Mouse (Mus musculus): Measurements from ENCODE around the gene Aipl1. TPM values are rescaled to one million over a fixed set of nuclear protein-coding genes. Genes with fewer than 3 reads are reported as not detected.

The Aipl1 gene
- total RNA-seq, 1 experiment: 0.18 TPM

DNA sequence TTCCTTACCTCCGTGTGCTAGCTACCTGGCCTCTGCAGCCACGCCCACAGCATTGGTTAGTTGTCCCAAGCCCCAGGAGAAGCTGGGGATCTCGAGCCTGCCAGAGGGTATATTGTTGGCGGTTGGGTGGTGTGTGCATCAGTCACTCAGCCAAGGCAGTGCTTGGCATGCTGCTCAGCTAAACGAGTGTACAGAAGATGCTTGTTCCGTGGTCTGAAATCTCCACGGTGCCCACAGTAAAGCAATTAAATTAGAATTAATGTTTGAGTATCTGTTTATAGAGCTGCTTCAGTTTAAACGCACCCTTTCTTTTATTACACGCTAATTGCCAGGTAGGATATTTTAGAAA, 20.1 kb downstream of the Aipl1 start:
- in situ Hi-C loops (cut with MboI; ENCODE audit: low sequenced_read_pairs in 2 of 2, unreplicated experiment in 2 of 2): no loop called here
- peaks cover 0 to 2% of the 10 kb centered on the region in 2 experiments; a peak in 1 of 4 replicates for H3K4me1 ChIP-seq (ENCODE audit: control insufficient read depth in 2 of 2, insufficient read depth in 2 of 2, low read length in 2 of 2, poor library complexity in 1 of 2)
- H3K4me3 ChIP-seq (ENCODE audit: insufficient read depth in 1 of 2, low read depth in 1 of 2, low read length in 2 of 2, poor library complexity in 1 of 2, severe bottlenecking in 1 of 2): no peak overlapping the region
- no peak for DNase-seq (ENCODE audit: low read depth, low spot score)
- H3K9me3 ChIP-seq (ENCODE audit: control insufficient read depth, insufficient read depth, low read depth, low read length): no peaks in the 10 kb centered on the region
- H3K27ac ChIP-seq (ENCODE audit: insufficient read depth, low read depth, low read length, poor library complexity, severe bottlenecking): no peak overlapping the region
- TF ChIP-seq ZNF384 (IDR thresholded peaks at IDR 0.05; ENCODE audit: low read depth, low read length) (no peak), HCFC1 (IDR thresholded peaks at IDR 0.05; ENCODE audit: borderline replicate concordance, insufficient read depth, low read length) (no peak), CHD2 (IDR thresholded peaks at IDR 0.05; ENCODE audit: low read depth, low read length) (no peak), MAFK (IDR thresholded peaks at IDR 0.05; ENCODE audit: insufficient read depth, low read depth, low read length) (no peak), ZC3H11A (IDR thresholded peaks at IDR 0.05; ENCODE audit: borderline replicate concordance, low read depth, low read length) (no peak)
- no peaks in the 10 kb centered on the region for H3K36me3 ChIP-seq (ENCODE audit: control insufficient read depth, insufficient read depth, low read length, poor library complexity, severe bottlenecking)
- H3K9ac ChIP-seq (ENCODE audit: insufficient read depth, low read depth, low read length, poor library complexity, severe bottlenecking): no peak overlapping the region

DNA sequence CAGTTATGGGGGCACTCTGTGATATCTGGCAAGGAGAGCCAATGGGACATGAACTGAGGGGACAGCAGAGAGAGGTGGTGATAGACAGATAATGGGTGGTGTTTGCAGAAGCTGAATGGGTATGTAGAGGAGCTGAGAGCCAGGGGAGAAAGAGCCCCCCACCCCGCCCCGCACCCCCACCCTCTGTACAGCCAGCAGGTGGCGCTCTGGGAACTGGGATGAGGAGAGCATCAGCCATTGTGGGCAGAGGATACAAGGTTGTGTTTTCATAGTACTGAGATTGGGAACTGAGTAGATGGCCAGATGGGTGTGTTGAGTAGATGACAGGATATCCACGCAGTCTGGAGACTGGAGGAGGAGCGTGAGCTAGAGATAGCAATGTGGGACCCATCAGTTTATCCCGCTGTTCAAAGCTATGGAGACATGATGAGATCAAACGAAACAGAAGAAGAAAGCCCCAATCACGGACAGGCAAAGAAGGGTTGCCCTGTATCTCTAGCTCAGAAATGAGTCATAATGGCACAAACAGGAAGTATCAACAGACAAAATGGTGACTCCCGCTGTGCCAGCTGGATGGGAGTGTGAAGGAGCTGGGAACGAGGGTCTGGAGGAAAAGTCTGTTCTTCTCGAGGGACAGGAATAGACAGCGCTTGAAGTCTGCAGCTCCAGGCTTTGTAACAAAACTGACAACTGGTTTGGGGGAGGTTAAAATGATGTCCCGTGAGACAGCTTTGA, 20.6 kb downstream of the Aipl1 start:
- H3K4me3 ChIP-seq (ENCODE audit: insufficient read depth in 1 of 2, low read depth in 1 of 2, low read length in 2 of 2, poor library complexity in 1 of 2, severe bottlenecking in 1 of 2): no peak overlapping the region
- no peak for DNase-seq (ENCODE audit: low read depth, low spot score)
- no peak overlapping the region for H3K27ac ChIP-seq (ENCODE audit: insufficient read depth, low read depth, low read length, poor library complexity, severe bottlenecking)
- no peak for TF ChIP-seq ZC3H11A (IDR thresholded peaks at IDR 0.05; ENCODE audit: borderline replicate concordance, low read depth, low read length)
- no peak for TF ChIP-seq ZNF384 (IDR thresholded peaks at IDR 0.05; ENCODE audit: low read depth, low read length)
- TF ChIP-seq CHD2 (IDR thresholded peaks at IDR 0.05; ENCODE audit: low read depth, low read length): no peak
- TF ChIP-seq HCFC1 (IDR thresholded peaks at IDR 0.05; ENCODE audit: borderline replicate concordance, insufficient read depth, low read length): no peak
- TF ChIP-seq MAFK (IDR thresholded peaks at IDR 0.05; ENCODE audit: insufficient read depth, low read depth, low read length): no peak
- H3K9ac ChIP-seq (ENCODE audit: insufficient read depth, low read depth, low read length, poor library complexity, severe bottlenecking): no peak overlapping the region
- H3K9me3 ChIP-seq (ENCODE audit: control insufficient read depth, insufficient read depth, low read depth, low read length): no peaks in the 10 kb centered on the region
- in situ Hi-C loops (cut with MboI; ENCODE audit: low sequenced_read_pairs in 2 of 2, unreplicated experiment in 2 of 2): no loop called here
- no peaks in the 10 kb centered on the region for H3K4me1 ChIP-seq (ENCODE audit: control insufficient read depth in 2 of 2, insufficient read depth in 2 of 2, low read length in 2 of 2, poor library complexity in 1 of 2)
- no peaks in the 10 kb centered on the region for H3K36me3 ChIP-seq (ENCODE audit: control insufficient read depth, insufficient read depth, low read length, poor library complexity, severe bottlenecking)

DNA sequence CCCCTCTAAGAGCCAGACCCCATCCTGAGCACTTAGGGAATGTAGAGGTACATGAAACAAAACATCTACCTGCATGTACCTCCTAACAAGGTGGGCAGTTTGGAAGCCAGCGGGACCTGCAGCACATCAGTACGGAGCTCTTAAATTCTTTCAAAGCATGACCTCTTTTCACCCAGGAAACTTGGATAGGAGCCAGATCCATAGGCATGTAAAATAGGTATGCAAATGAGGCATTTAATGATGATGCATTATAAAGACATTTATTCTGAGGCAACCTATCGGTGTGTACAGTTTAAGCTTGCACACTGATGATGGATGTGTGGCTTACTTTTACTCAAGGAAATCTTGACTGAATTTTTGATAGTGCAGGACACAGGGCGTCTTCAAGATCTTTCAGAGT, 22.6 kb downstream of the Aipl1 start:
- no peaks in the 10 kb centered on the region for H3K9me3 ChIP-seq (ENCODE audit: control insufficient read depth, insufficient read depth, low read depth, low read length)
- H3K36me3 ChIP-seq (ENCODE audit: control insufficient read depth, insufficient read depth, low read length, poor library complexity, severe bottlenecking): no peaks in the 10 kb centered on the region
- no peaks in the 10 kb centered on the region for H3K4me1 ChIP-seq (ENCODE audit: control insufficient read depth in 2 of 2, insufficient read depth in 2 of 2, low read length in 2 of 2, poor library complexity in 1 of 2)
- H3K9ac ChIP-seq (ENCODE audit: insufficient read depth, low read depth, low read length, poor library complexity, severe bottlenecking): no peak overlapping the region
- in situ Hi-C loops (cut with MboI; ENCODE audit: low sequenced_read_pairs in 2 of 2, unreplicated experiment in 2 of 2): no loop called here
- DNase-seq (ENCODE audit: low read depth, low spot score): no peak
- no peak overlapping the region for H3K4me3 ChIP-seq (ENCODE audit: insufficient read depth in 1 of 2, low read depth in 1 of 2, low read length in 2 of 2, poor library complexity in 1 of 2, severe bottlenecking in 1 of 2)
- H3K27ac ChIP-seq (ENCODE audit: insufficient read depth, low read depth, low read length, poor library complexity, severe bottlenecking): no peak overlapping the region
- no peak for TF ChIP-seq CHD2 (IDR thresholded peaks at IDR 0.05; ENCODE audit: low read depth, low read length)
- TF ChIP-seq ZC3H11A (IDR thresholded peaks at IDR 0.05; ENCODE audit: borderline replicate concordance, low read depth, low read length): no peak
- no peak for TF ChIP-seq MAFK (IDR thresholded peaks at IDR 0.05; ENCODE audit: insufficient read depth, low read depth, low read length)
- no peak for TF ChIP-seq HCFC1 (IDR thresholded peaks at IDR 0.05; ENCODE audit: borderline replicate concordance, insufficient read depth, low read length)
- no peak for TF ChIP-seq ZNF384 (IDR thresholded peaks at IDR 0.05; ENCODE audit: low read depth, low read length)

DNA sequence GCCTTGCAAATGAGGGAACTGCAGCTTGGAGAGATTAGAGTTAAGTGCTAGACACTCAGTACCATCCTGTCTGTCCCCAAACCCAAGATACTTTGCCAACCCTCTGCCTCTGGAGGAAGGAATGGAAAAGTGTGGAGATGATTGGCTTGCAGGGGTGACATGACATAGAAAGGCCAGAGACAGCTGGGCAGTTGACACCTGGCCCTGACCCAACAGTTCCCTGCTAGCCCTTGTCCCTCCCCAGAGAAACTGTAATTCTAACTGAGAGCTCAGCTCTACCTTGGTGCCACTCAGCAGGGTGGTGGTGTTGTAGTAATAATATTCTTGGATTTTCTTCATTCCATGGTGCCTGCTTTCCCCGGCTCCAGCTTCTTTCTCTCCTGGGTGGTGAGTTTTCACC, 25.4 kb downstream of the Aipl1 start:
- no peaks in the 10 kb centered on the region for H3K9me3 ChIP-seq (ENCODE audit: control insufficient read depth, insufficient read depth, low read depth, low read length)
- no peaks in the 10 kb centered on the region for H3K36me3 ChIP-seq (ENCODE audit: control insufficient read depth, insufficient read depth, low read length, poor library complexity, severe bottlenecking)
- no peaks in the 10 kb centered on the region for H3K4me1 ChIP-seq (ENCODE audit: control insufficient read depth in 2 of 2, insufficient read depth in 2 of 2, low read length in 2 of 2, poor library complexity in 1 of 2)
- in situ Hi-C loops (cut with MboI; ENCODE audit: low sequenced_read_pairs in 2 of 2, unreplicated experiment in 2 of 2): no loop called here
- H3K27ac ChIP-seq (ENCODE audit: insufficient read depth, low read depth, low read length, poor library complexity, severe bottlenecking): no peak overlapping the region
- no peak for DNase-seq (ENCODE audit: low read depth, low spot score)
- TF ChIP-seq CHD2 (IDR thresholded peaks at IDR 0.05; ENCODE audit: low read depth, low read length): no peak
- no peak for TF ChIP-seq HCFC1 (IDR thresholded peaks at IDR 0.05; ENCODE audit: borderline replicate concordance, insufficient read depth, low read length)
- no peak for TF ChIP-seq ZC3H11A (IDR thresholded peaks at IDR 0.05; ENCODE audit: borderline replicate concordance, low read depth, low read length)
- TF ChIP-seq MAFK (IDR thresholded peaks at IDR 0.05; ENCODE audit: insufficient read depth, low read depth, low read length): no peak
- no peak for TF ChIP-seq ZNF384 (IDR thresholded peaks at IDR 0.05; ENCODE audit: low read depth, low read length)
- H3K4me3 ChIP-seq (ENCODE audit: insufficient read depth in 1 of 2, low read depth in 1 of 2, low read length in 2 of 2, poor library complexity in 1 of 2, severe bottlenecking in 1 of 2): no peak overlapping the region
- no peak overlapping the region for H3K9ac ChIP-seq (ENCODE audit: insufficient read depth, low read depth, low read length, poor library complexity, severe bottlenecking)

All from ES-E14 (cell line).